Mouse (Mus musculus) T-cell, adult 66 days (primary cell): ENCODE measurements around the gene Olfr728. TPM values are rescaled to one million over a fixed set of nuclear protein-coding genes. Genes with fewer than 3 reads are reported as not detected.

Experiments
- total RNA-seq, 2 experiments: library from RNA; stranded (reverse); gene quantifications; 3 replicates in 1 of 2; 4 replicates in 1 of 2; pipeline ENCODE4 v1.2.4; 2023

The Olfr728 gene
- total RNA-seq = not detected

DNA sequence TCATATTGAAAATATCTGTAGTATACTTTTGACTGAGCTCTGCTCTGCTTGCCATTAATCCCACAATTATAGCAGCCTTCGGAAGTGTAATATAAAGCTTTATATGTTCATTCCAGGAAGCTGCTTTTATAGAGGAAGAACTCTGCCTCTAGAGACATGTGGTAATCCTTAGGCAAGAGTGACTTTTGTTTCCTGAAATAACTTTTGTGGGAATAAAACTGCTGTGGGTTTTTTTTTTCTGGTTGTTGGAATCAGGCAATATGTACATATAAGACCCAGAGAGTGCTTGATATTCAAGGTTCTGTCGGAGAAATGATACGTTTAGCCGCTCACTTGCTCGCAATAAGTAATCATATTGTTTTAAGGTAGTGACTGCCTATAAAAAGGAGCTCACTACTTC lies at the start of gene Olfr728:
Gene Olfr728, minus strand, starts transcription at position 101 of the 400 bp plus-strand sequence.

DNA sequence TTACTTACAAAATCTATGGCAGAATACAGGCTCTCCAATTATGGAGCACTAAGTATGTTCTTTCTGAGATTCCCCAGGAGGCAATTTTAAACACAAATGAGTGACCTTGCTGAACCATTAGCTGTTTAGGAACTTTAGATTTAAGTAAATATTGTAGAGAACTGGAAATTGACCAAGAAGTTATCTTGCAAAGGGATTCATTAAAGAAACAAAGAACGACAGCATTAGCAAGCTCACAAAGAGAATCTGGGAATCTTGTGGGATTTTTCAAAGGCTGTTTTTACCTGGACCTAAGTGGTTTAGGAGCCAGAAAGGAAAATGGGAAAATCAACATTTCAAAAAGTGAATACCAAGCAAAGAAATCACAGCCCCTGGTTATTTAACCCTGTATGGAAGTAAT lies 45.6 kb upstream of the Olfr728 start, which contains the start of gene Olfr730:
Gene Olfr730, minus strand, starts transcription at position 101 of the 400 bp plus-strand sequence.

DNA sequence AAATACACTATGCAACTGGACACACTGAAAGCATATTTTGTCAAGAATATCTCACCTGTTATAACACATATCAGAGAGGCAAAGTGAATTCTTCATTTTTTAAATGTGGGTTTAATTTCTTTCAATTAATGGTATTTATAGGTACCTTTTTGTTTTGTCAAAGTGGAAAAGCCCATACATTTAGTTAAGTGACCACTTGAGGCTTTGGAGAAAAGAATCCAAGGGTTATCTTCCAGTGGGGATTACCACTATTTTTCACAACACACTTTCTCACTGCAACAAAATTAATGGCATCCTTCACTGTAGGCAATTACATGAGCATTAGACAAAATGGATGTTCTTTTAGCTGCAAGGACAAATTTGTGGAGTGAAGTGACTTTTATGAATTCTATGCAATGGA lies 10.3 kb upstream of the Olfr728 start, which contains the start of gene Olfr729:
Gene Olfr729, minus strand, starts transcription at position 101 of the 400 bp plus-strand sequence.

DNA sequence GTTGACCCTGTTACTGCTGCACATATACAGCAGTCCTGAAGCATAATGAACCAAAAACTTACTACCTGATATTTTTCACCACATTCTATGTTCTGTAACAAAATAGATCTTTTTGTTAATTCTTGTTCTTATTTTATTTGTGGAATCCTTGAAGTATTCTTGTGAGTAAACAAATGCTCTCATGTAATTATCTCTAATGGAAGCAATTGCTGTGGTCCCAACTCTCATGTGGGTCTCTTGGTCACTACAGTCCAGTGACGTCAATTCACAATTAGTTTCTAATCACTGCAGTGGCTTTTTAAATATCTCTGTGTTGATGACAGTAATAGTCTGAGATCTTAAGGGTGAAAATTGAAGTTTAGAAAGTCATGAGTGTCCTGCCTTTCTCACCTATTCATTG lies 19.6 kb downstream of the Olfr728 start, which contains the start of gene Olfr727:
Gene Olfr727, plus strand, starts transcription at position 301 of the 400 bp plus-strand sequence.

DNA sequence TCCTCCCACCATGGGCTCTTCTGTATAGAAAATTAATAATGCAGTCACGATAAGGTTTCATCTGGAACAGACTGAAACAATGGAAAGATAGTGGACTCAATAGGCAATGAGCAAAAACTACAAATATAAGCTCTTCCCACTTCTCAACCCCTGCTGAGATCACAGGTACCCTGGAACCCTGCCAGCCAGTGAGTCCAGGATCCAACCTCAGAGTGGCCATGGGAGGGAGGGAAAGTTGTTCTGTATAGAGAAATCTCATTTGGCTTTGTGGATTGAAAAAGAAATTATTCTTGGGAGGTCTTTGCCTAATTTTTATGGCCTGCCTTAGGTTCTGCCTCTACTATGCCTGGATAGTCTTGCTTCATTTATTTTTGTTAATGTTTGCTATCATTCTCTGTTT lies 51.6 kb downstream of the Olfr728 start, which contains the start of gene Olfr726:
Gene Olfr726, minus strand, starts transcription at position 101 of the 400 bp plus-strand sequence.

Other genes starting within 250 kb of the Olfr728 start
- gene Olfr722, start 240.7 kb downstream of the Olfr728 start, total RNA-seq = not detected
- gene Olfr723, start 210.9 kb downstream of the Olfr728 start, total RNA-seq = not detected
- gene Olfr724, start 179.4 kb downstream of the Olfr728 start, total RNA-seq = not detected
- gene Olfr725, start 102.3 kb downstream of the Olfr728 start, total RNA-seq = not detected
- not detected for gene Olfr726, start 51.7 kb downstream of the Olfr728 start, total RNA-seq
- gene Olfr727, start 19.5 kb downstream of the Olfr728 start, total RNA-seq = not detected
- gene Olfr729, start 10.2 kb upstream of the Olfr728 start, total RNA-seq = not detected
- gene Olfr730, start 45.5 kb upstream of the Olfr728 start, total RNA-seq = not detected
- not detected for gene Olfr731, start 99.2 kb upstream of the Olfr728 start, total RNA-seq
- gene Olfr732, start 141.5 kb upstream of the Olfr728 start, total RNA-seq = not detected
- gene Olfr733, start 158.8 kb upstream of the Olfr728 start, total RNA-seq = not detected
- gene Olfr734, start 184.1 kb upstream of the Olfr728 start, total RNA-seq = not detected
- not detected for gene Olfr735, start 206.2 kb upstream of the Olfr728 start, total RNA-seq
- under 1 TPM in 1 of 2 experiments, not detected in 1; 0.18 TPM for gene Tlr11, start 215.2 kb upstream of the Olfr728 start, total RNA-seq
- not detected for gene Olfr736, start 238.5 kb upstream of the Olfr728 start, total RNA-seq